Mouse (Mus musculus) olfactory bulb, adult 2 months (tissue): Measurements from ENCODE around the gene Clec1b.

Experiments used
- CTCF ChIP-seq: fragments of 200-500 bp; IDR thresholded peaks from 2 replicates; pipeline ENCODE4 v1.5.1; 2012; ENCODE audit warnings: low read depth, mild to moderate bottlenecking, low read length, moderate library complexity; ENCODE audit not compliant: insufficient read depth
- POLR2A ChIP-seq: fragments of 200-500 bp; IDR thresholded peaks from 2 replicates; pipeline ENCODE4 v1.6.1; 2012; ENCODE audit warnings: mild to moderate bottlenecking, low read depth, low read length, moderate library complexity; ENCODE audit not compliant: insufficient read depth

- TF ChIP-seq CTCF (no peak), POLR2A (no peak)
These were observed 47.4 kb upstream of the Clec1b start for GRCm38 (mm10) chr6:129349524-129350352.
